Mouse (Mus musculus): Measurements from ENCODE around the gene Rcn3.
"Not testable (repeated sequence)": the region's sequence is repeated elsewhere in the genome, so short reads cannot be mapped to it uniquely, and the experiment has no call there.

Gene Rcn3

GRCm38 (mm10) chr7:45092048-45092447 is at the start of gene Rcn3:
Gene Rcn3 (minus strand): TSS chr7:45092221.
- peak; percentile 96 for DNase-seq (ENCODE audit: low read depth, low spot score)

GRCm38 (mm10) chr7:45141319-45141718 is 49.3 kb upstream of the Rcn3 start:
- DNase-seq (ENCODE audit: low read depth, low spot score) = no peak

GRCm38 (mm10) chr7:45139904-45140723 is 48.1 kb upstream of the Rcn3 start:
- DNase-seq (ENCODE audit: low read depth, low spot score) = no peak

- no peak for DNase-seq (ENCODE audit: low read depth, low spot score)
These were observed 46.4 kb upstream of the Rcn3 start for GRCm38 (mm10) chr7:45138403-45138802.

- no peak for DNase-seq (ENCODE audit: low read depth, low spot score)
These were observed 45.4 kb upstream of the Rcn3 start for GRCm38 (mm10) chr7:45137171-45138006.

GRCm38 (mm10) chr7:45135993-45136567 is 44.1 kb upstream of the Rcn3 start, which contains the start of the genes Gm45713 and Flt3l:
Gene Gm45713 (minus strand): TSS chr7:45136231.
Gene Flt3l (minus strand): TSS chr7:45136432.
- DNase-seq (ENCODE audit: low read depth, low spot score) = peak; percentile 87

- DNase-seq (ENCODE audit: low read depth, low spot score) = no peak
These were observed 43.3 kb upstream of the Rcn3 start for GRCm38 (mm10) chr7:45135370-45135769.

GRCm38 (mm10) chr7:45134544-45135026 is 42.6 kb upstream of the Rcn3 start:
- peak; percentile 27 for DNase-seq (ENCODE audit: low read depth, low spot score)

- no peak for DNase-seq (ENCODE audit: low read depth, low spot score)
These were observed 41.6 kb upstream of the Rcn3 start for GRCm38 (mm10) chr7:45133446-45134159.

GRCm38 (mm10) chr7:45131850-45132249 is 39.8 kb upstream of the Rcn3 start:
- DNase-seq (ENCODE audit: low read depth, low spot score) = no peak

- DNase-seq (ENCODE audit: low read depth, low spot score) = no peak
These were observed 37.9 kb upstream of the Rcn3 start for GRCm38 (mm10) chr7:45129776-45130512.

- peak; percentile 73 for DNase-seq (ENCODE audit: low read depth, low spot score)
These were observed 37.3 kb upstream of the Rcn3 start for GRCm38 (mm10) chr7:45129318-45129717.

GRCm38 (mm10) chr7:45128624-45129246 is 36.7 kb upstream of the Rcn3 start, which contains the start of gene Rpl13a:
Gene Rpl13a (minus strand): TSS chr7:45128761.
- peak; percentile 98 for DNase-seq (ENCODE audit: low read depth, low spot score)

- DNase-seq (ENCODE audit: low read depth, low spot score) = peak; percentile 22
These were observed 35.7 kb upstream of the Rcn3 start for GRCm38 (mm10) chr7:45127700-45128224.

- DNase-seq (ENCODE audit: low read depth, low spot score) = peak; percentile 42
These were observed 35.1 kb upstream of the Rcn3 start for GRCm38 (mm10) chr7:45126844-45127699.

GRCm38 (mm10) chr7:45126147-45126843 is 34.3 kb upstream of the Rcn3 start:
- no peak for DNase-seq (ENCODE audit: low read depth, low spot score)

GRCm38 (mm10) chr7:45125649-45126048 is 33.6 kb upstream of the Rcn3 start:
- not testable (repeated sequence) for DNase-seq (ENCODE audit: low read depth, low spot score)

- DNase-seq (ENCODE audit: low read depth, low spot score) = peak; percentile 76
These were observed 33.2 kb upstream of the Rcn3 start for GRCm38 (mm10) chr7:45125144-45125600.

All from 3T3-L1 (cell line).